Mouse (Mus musculus): ENCODE measurements around the gene Cemip. TPM values are rescaled to one million over a fixed set of nuclear protein-coding genes. Genes with fewer than 3 reads are reported as not detected.

The Cemip gene
- polyA plus RNA-seq, 1 experiment, result 7.0 TPM

DNA sequence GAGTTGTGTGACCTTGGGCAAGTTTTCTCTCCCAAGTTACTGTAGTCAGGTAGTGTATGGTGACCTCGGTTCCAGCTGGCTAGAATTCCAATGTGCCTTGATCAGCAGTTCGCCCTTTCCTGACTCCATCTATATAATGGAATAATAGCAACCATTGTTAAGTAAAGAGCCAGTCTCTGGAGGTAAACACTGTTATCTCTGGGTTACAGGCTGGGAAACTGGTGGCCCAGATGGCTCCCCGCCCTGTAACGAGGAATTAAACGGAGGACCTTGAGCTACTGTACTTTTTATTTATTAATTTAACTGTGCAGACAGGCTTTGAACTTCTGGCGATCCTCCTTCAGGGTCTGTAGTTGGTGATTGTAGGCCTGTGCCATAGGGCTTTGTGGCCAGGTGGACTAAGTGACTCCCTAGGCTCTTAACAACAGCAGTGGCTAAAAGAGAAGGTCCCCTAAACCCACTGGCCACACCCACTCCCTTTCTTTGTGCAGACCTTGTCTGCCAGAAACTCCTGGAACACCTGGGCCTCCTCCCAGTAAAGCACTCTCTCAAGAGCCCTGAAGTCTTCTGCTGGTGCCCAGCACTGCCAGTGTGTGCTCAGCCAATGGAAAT, 201.3 kb downstream of the Cemip start:
- H3K4me1 ChIP-seq (ENCODE audit: control insufficient read depth, insufficient read depth, low read length), result peaks cover 8% of the 10 kb centered on the region; the same call in 1 of the 2 replicates
- H3K36me3 ChIP-seq (ENCODE audit: control insufficient read depth, insufficient read depth, low read length), result no peaks in the 10 kb centered on the region
- TF ChIP-seq CTCF (IDR thresholded peaks at IDR 0.05; ENCODE audit: control insufficient read depth, insufficient read depth, insufficient replicate concordance, low read depth, low read length) (no peak), POLR2A (IDR thresholded peaks at IDR 0.05; ENCODE audit: control insufficient read depth, low read depth, low read length) (no peak)
- H3K27me3 ChIP-seq (ENCODE audit: control insufficient read depth, insufficient read depth, low read length), result no peaks in the 10 kb centered on the region
- peak overlapping the region; percentile 84 for H3K27ac ChIP-seq (ENCODE audit: control insufficient read depth, insufficient read depth, low read depth, low read length)
- H3K4me3 ChIP-seq (ENCODE audit: control insufficient read depth, low read depth, low read length), result peak overlapping the region; percentile 85; the same call in 1 of the 2 replicates

DNA sequence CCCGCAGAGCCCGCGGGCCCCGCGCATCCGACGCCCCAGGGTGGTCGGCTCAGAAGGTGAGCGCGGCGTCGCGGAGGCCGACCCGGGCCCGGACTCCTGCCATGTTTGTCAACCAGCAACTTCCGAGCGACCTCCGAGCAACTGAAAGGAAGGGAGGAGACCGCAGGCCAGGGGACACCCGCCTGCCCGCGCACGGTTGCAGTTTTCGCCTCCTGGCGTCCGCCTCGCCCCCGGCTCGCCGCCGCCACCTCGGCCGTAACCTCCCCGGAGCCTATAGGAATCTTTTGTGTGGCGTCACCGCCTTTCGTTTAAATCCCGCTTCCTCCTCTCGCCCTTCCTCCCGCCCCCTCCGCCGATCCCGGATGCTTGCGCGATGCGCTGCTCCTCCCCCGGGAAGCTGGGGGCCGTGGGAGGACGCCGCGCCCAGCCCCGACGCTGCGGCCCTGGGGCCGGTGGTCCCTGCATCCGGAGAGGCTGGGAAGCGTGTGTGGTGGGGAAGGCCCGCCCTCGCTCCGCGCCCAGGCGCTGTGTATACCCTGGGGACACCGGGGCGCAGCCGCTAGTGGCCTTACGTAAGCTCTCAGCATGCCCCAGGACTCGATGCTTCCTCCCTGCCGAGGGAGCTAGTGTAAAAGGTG, 202.2 kb downstream of the Cemip start, which contains the start of the genes Tlnrd1 and Mesd:
TSS of gene Tlnrd1 (minus strand) at position 285 of the 638 bp plus-strand sequence.
TSS of gene Mesd (plus strand) at position 446 of the 638 bp plus-strand sequence.
- H3K27ac ChIP-seq (ENCODE audit: control insufficient read depth, insufficient read depth, low read depth, low read length), result peak within 1 kb of the TSS; percentile 84
- H3K27me3 ChIP-seq (ENCODE audit: control insufficient read depth, insufficient read depth, low read length), result no peaks in the 10 kb centered on the region
- TF ChIP-seq CTCF (IDR thresholded peaks at IDR 0.05; ENCODE audit: control insufficient read depth, insufficient read depth, insufficient replicate concordance, low read depth, low read length), result no peak
- TF ChIP-seq POLR2A (IDR thresholded peaks at IDR 0.05; ENCODE audit: control insufficient read depth, low read depth, low read length), result peak; percentile 19; the same call in 1 of the 2 replicates
- H3K4me3 ChIP-seq (ENCODE audit: control insufficient read depth, low read depth, low read length), result peak within 1 kb of the TSS; percentile 85
- H3K4me1 ChIP-seq (ENCODE audit: control insufficient read depth, insufficient read depth, low read length), result peaks cover 8% of the 10 kb centered on the region; the same call in 1 of the 2 replicates
- no peaks in the 10 kb centered on the region for H3K36me3 ChIP-seq (ENCODE audit: control insufficient read depth, insufficient read depth, low read length)

- Histone ChIP-seq H3K27me3 (ENCODE audit: control insufficient read depth, insufficient read depth, low read length) (no peaks in the 10 kb centered on the region), H3K36me3 (ENCODE audit: control insufficient read depth, insufficient read depth, low read length) (no peaks in the 10 kb centered on the region), H3K27ac (ENCODE audit: control insufficient read depth, insufficient read depth, low read depth, low read length) (peak overlapping the region; percentile 58), H3K4me3 (ENCODE audit: control insufficient read depth, low read depth, low read length) (peak overlapping the region; percentile 85), H3K4me1 (ENCODE audit: control insufficient read depth, insufficient read depth, low read length) (peaks cover 8% of the 10 kb centered on the region; the same call in 1 of the 2 replicates)
- no peak for TF ChIP-seq CTCF (IDR thresholded peaks at IDR 0.05; ENCODE audit: control insufficient read depth, insufficient read depth, insufficient replicate concordance, low read depth, low read length)
- peak; percentile 44 for TF ChIP-seq POLR2A (IDR thresholded peaks at IDR 0.05; ENCODE audit: control insufficient read depth, low read depth, low read length)
These were observed 202.9 kb downstream of the Cemip start for GRCm38 (mm10) chr7:83883276-83884020.

Other genes with a start within 250 kb of the Cemip start
- gene Tlnrd1, start 202.2 kb downstream of the Cemip start, polyA plus RNA-seq (2012; rRNA removed), result 3.2 and 3.5 TPM in 2 replicates
- gene Mesd, start 202.0 kb downstream of the Cemip start, polyA plus RNA-seq (2012; rRNA removed), result 23.9 and 33.9 TPM in 2 replicates
- gene Abhd17c, start 65.4 kb upstream of the Cemip start, polyA plus RNA-seq (2012; rRNA removed), result 16.2 and 19.4 TPM in 2 replicates